Mouse (Mus musculus): ENCODE results near the gene Gsto1.

Gene Gsto1

DNA sequence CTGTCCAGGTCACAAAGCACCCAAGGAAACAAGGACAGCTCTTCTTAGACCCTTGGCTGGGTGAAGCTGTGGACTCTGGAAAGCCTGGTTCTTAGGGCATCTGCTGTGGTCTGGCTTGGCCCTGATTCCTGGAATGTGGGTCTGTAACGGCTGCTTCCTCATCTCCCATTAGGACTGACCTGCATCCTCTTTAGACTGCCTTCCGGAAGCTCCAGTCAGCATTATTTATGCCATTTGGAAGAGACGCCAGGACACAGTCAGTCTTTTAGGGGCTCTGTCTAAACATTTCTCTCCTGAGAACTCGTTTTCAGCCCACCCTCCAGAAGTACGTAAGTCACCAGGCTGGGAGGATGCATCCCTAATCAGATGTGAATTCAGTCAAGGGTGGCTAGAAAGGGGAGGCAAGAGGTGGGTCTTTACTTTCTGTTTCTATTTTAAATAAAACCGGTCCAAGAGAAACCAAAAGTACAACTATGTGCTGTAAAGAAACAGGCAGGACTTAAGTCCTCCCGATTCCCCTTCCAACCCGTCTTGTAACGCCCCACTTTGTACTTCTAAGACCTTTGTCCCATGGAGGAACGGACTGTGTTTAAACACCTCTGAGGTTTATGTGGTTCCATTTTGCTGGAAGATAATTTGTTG is 35.8 kb downstream of the Gsto1 start:
- no peak for DNase-seq

DNA sequence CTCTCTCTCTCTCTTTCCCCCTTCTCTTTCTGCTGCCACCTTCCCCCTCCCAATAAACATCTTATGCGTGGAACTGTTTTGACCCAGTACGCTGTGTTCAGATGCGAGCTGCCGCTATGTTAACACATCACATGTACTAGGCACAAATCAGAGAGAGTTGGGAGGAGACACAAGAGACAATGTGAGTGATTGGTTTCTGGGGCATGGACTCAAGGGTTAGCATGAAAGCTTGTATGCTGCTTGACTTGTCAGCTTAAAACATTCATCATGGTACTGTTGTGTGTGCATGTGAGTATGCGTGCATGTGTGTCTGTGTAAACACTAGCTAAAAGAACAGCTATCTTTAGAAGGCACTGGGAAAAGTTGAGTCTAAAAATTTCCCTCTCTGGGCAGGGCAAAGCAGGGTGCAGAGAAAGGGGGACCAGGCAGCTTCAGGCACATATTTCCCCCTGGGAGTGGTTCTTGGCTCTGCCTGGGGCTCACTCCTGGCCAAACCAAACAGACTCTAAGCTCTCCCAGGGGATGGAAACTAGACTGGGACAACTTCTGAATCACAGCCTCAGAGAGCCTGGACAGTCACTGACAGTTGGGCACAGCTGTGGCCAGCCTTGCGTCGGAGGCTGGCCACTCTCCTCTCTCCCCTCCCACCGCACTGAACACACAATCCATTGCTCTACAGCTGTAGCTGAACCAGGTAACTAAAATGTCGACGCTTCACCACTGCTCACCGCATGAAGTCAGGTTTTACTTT is 37.0 kb downstream of the Gsto1 start:
- DNase-seq: no peak

DNA sequence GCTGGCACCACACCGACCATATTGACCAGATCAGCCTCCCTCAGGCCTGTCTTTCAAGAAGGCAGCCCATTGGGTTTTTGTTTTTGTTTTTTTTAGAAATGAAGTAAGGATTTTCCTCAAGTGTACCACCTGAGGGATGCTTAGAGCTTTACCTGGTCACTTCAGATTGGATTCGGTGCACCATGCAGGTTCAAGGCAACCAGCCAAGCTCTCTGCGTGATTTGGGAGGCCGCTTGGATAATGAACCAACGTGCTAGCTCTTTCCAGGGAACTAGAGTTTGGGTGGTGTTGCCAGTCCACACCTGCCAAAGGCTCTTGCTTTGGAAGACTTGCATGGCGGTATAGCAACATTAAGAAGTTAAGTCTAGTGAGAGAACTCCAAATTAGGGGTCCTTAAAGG is 38.3 kb downstream of the Gsto1 start:
- DNase-seq: no peak

DNA sequence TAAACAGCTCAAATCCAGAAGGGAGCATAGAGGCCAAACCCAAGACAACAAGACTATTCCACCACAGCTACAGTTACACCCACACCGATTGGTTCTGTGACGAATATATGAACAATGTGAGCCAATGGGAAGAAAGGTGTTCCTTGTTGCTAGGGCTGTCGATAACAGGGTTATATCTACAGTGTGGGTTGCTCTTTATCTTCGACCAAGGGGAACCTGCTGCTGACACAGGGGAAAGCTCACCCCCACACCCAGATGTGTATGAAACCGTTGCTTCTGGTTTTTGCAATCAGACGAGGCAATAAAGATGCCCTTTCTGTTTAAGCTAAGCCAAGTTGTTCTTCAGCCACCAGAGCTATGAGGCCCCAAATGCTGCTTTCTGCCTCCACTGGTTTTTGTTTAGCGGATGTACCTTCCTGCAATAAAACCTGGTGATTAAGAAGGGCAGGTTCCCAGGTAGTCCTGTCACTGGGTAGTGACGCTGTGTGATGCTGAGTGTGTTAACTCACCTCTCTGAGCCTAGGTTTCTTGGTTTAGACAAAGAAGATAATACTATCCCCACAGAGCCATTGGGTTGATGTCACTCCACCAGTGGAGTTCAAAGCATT is 43.8 kb downstream of the Gsto1 start:
- DNase-seq: no peak

DNA sequence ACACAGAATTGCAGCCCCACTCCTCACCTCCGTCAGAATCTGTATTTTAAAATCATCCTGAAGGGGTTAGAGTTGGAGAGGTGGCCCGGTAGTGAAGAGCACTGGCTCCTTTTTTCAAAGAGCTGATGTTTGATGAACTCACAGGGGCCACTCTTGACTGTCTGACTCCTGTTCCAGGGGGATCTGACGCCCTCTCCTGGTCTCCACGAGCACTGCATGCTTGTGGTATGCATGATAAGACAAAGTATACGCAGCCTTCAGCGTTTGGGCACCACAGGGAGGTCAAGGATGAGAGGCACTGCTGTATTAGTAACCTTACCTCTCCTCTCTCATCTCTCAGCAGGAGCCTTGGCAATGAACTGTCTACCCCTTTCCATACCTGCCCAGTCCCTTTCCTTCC is 45.2 kb downstream of the Gsto1 start:
- DNase-seq: no peak

DNA sequence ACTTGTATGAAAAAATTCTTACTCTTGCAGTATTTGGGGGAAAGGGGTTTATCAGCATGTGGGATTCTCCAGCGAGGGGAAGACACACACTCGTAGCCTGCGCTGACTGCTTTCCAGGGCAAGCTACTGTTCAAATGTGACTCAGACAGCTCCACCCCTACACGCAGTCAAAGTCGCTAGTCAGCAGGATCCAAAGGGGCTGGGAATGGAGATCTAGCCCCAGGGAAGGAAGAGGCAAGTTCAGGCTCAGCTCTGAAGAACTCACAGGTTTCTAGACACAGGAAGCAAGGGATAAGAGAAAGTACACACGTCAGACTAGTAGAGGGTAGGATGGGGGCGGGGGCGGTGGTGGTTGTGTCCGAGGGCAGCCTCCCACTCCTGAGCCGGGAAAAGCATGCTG is 45.8 kb downstream of the Gsto1 start:
- no peak for DNase-seq

DNA sequence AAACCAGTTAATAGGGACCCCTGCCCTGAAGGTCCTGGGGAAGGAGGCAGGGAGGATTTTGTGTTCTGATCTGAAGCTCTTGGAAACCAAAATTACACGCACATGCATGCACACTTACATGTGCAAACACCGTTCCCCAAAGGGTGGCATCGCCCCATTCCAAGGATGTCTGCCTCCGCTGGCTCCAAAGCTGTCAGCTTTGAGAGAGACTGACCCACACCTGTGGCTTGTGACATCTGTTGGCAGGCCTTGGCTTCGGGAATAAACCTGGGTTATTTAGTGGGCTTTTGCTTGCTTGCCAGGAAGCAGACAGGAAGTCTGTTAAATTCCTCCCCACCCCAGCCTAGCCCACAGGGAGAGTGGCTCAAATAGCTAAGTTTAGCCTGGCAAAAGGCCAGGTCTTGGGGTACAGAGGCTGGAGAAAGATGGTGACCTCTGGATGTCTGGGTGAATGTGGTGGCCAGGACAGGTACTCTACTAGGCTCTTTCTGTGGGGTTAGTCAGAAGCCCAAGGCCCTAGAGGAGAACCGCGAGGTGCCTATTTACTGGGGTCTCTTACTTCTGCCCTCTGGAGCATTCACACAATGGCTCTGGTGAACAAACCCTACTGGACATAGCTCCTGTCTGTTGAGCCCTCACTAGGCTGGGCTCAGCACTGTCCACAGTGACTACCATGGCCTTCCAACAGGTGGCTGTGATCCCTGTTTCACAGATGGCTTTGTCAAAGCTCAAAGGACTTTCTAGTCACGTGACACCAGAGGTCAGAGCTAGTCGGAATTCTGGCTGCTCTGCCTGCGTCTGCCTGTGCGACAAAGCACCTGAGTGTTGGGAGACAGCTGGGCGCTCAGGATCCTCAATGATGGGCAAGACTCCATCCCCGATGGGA is 47.8 kb downstream of the Gsto1 start:
- no peak for DNase-seq

DNA sequence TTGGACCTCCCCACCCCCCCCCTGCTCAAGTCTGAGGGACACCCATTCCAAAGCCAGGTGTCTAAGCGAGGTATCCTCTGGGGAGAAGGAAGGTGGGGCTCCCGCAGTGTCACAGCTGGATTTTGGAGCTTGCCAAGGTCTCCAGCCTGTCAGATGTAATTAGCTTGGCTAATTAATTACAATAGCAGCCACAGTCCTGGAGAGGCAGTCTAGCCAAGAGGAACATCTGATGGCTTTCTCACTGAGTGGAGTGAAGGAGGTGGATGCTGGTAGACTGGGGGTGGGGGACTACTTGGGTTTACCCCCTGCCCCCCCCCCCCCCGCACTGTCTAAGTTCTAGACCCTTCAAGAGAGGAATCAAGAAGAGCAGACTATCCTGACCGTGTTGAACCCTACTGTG is 48.9 kb downstream of the Gsto1 start:
- DNase-seq: no peak

DNA sequence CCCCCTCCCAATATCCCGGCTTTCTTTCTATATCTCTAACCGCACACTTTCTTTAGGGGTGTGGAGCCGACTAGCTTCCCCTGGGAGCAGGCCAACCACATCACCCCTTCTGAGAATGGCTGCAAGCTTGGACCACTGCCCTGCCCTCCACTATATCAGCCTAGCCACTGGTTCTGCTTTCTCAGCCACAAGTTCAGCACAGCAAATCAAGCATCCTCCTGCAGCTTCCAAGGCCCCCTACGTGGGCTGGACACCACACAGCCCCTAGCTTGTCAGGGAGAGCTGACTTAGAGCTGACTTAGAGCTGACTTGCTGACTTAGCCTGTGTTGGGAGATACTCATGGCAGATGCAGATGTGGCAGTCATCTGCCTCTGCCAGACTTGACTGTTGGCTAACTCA is 50.3 kb downstream of the Gsto1 start:
- no peak for DNase-seq

DNA sequence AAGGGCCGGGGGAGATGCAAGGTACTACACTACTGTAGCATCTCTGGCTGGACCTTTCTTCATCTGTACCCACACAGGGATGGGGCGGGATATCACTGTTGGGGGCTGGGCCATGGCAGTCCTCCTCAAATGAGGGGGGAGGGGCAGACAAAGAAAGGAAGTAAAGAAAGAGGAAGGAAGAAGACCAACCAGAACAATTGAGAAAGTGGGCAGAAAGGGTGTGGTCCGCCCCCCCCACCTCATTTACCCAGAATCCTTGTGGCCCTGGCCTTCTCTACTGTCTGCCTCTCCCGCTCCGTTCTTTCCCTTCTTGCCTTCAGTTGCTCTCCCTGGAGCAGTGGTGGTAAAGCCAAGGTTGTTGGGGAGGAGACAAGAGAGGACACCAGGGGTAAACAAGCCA is 50.8 kb downstream of the Gsto1 start:
- no peak for DNase-seq

DNA sequence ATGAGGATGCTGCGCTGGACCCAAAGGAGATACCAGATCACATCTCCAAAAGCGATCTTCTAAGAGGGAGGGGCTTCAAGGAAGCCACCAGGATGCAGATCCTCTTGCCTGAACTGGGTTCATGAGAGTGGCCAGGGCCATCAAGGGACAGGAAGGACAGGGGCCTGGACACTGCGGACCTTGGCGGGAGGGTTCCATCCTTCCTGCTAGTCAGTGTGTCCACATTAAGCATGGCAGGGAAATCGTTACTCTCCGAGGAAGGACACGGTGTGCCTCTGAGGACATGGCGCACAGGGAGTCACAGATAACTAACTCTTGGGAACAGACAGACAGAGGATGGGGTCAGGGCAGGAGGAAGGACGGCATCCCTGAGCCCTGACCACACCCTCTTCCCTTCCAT is 52.8 kb downstream of the Gsto1 start:
- DNase-seq: no peak

DNA sequence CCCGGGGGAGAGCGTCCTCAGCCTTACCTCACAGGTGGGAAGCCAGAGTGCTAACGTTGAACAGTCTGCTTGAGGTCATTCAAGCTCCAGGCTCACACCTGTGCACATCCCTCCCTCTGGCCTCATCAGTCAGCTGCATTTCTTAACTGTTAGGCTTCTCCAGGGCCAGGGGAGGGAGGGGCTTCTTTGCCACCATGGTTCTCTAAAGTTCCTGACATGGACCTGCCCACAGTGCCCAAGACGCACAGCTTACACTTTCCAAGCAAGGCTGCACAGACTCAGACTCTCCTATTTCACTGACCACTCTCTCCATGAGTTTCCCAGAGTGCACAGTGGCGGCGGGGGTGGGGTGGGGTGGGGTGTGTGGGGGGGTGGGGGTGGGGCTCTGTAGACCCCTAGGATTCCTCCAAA is 54.2 kb downstream of the Gsto1 start:
- no peak for DNase-seq

DNA sequence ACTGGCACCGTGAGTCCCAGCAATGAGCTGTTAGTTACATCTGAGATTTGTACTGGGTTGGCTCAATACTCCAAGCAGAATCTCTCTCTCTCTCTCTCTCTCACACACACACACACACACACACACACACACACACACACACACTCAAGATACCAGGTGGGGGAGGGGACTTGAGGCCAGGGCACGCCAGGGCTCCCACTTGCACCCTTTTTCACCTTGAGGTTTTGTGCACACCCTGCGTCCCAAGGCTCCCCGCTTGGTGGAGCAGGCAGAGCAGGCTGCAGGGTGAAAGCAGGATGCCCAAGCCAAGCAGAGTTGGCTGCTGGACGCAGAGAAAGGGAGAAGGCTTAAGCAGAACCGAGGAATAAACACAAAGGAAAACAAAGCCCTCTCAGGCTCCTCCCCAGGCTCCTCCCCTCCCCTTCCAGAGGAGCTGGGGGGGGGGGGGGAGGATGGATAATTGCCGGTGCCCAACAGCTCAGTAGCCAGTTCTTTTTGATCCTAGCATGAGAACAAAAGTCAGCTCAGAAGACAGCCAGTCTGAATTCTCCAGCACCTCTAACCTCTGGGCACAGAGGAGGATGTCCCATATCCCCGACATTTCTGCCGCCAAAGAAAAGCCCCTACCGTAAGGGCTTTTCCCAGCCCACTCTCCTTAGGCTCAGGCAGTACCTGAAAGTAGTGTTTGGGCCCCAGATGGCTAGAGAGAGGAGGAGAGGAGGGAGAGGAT is 54.8 kb downstream of the Gsto1 start:
- no peak for DNase-seq

DNA sequence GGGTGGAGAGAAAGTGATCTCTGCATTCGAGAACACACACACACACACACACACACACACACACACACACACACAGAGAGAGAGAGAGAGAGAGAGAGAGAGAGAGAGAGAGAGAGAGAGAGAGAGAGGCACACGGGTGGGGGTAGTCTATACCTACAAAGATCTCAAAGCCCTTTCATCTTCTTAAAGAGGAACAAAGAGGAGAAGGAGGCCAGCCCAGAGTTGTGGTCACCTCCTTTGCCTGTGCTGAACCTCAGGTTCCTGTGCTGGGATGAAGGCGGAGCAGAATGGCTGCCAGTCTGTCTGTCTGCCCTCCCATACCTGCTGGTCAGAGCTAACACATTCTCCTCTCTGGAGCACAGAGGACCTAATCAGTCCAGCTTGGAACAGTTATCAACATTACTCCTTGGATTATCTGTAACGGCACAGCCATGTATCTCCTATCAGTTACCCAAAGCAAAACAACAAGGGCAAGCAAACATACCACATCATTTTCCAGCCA is 55.4 kb downstream of the Gsto1 start:
- DNase-seq: no peak

DNA sequence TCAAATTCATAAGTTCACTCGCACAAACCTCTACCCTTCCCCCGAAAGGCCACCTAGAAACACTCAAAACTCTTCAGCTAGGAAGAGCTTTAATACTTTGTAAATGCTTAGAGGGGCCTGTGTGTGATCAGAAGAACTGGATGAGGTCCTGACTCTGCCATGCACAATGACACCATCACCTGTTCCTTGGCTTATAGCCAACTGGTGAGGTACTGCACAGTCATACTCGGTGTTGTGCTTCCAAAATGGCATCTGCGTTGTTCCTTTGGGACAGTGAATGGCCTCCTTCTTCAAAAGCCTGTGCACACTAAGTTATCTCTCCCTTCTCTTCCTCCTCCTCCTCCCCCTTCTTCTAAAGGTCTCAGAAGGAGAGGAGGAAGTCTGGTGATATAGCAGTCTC is 56.0 kb downstream of the Gsto1 start:
- no peak for DNase-seq

DNA sequence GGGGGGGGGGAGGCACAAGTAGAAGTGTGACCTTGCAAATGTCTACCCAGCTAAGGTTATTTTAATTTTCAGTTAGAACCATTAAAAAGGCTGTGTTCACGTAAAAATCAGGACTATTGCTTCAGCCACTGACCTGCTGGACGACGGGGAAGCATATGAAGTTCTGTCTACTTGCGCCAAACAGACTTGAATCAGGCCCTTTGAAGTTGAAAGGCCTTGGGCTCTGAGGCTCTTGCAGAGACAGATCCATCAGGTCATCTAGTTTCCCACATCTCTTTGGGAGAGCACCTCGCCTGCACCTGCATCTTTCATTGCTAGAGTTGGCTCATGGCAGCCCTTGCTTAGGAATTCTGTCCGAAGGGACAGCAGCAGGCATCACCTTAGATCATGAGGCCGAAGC is 58.6 kb downstream of the Gsto1 start:
- DNase-seq: no peak

DNA sequence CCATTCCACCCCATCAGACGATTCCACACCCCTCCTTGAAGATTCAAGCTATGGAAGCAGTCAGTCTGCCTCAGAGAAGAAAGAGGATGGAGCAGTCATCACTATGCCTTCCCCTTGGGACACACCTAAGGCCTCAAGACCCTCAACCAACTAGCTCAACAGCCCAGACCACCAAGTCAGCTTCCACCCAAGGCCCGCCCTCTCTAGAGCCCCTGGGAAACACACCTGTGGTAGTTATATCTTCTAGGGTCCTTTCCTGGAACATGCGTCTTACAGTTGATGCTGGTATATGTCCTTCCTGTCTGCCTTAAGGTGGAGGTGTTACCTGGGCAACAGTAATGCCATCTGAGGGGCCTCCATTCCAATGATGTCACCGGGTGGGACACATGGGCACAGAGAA is 59.4 kb downstream of the Gsto1 start:
- no peak for DNase-seq
